In the genomic region with DNA sequence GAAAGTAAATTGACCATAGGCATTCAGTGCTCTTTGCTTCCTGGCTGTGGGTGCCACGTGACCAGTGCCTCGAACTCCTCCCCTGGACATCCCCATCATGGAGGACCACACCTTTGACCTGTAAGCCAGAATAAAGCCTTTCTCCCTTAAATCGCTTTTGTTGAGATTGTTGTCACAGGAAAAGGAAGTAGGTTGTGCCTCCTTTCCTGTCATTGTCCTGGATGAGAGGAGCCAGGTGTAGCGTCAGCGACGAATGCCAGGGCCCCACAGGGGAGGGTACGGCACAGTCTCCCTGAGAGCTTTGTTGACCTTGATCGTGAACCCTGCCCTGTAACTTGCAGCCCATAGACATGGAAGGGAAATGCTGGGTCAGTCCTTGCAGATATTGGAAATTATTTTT, we compare ENCODE assay signal across 11 mouse cellular contexts.
DNase-seq lines count a peak whose midpoint lies in the region; ATAC-seq and TF ChIP-seq lines count a peak whose summit lies in the region.
"Had no signal": no experiment of that assay in that cellular context is flagged by ENCODE, and none has a peak within 500 bp of the region (broad histone marks: within the 10 kb centered on the region; RNA-seq: fewer than 3 reads in every experiment).

No protein-coding gene starts in this region.

- peaks cover 3% of the 10 kb centered on the region for H3K4me1 ChIP-seq in lung, adult 2 months (ENCODE audit: control insufficient read depth, insufficient read depth, low read length)

- no peak overlapping the region for H3K4me3 ChIP-seq in lung, adult 2 months (replicated peaks; ENCODE audit: extremely low read depth, low read depth, low read length)
- H3K4me3 ChIP-seq: hindbrain, embryonic 10.5 days had no signal

- WGBS in lung, adult 2 months = 49% methylated on average over 8 of the region's 8 CpGs

- intact Hi-C loops in heart, postnatal 14 days (cut with DNase I) = no loop called here

- TF ChIP-seq CTCF in lung, adult 2 months (IDR thresholded peaks at IDR 0.05; ENCODE audit: insufficient read depth, low read length) = no peak

- ATAC-seq in granulocyte monocyte progenitor cell, adult 5-6 weeks (replicated peaks; ENCODE audit: poor library complexity, severe bottlenecking) = no peak
- ATAC-seq: intestine, embryonic 16.5 days had no signal

- peak; percentile 38 to 64 for DNase-seq in adrenal gland, adult (ENCODE audit: inconsistent age in 2 of 2, low spot score in 1 of 2)
- DNase-seq in adrenal gland, postnatal 4 days (ENCODE audit: low spot score in 2 of 2) = no peak
- peak; percentile 51 for DNase-seq in lung, postnatal 10 days
- DNase-seq in lung, adult 2 months = no peak
- peak; percentile 27 to 40 for DNase-seq in heart, postnatal 14 days
- DNase-seq in kidney, postnatal 36 days = peak; percentile 59 to 70
- no peak for DNase-seq in right cerebral cortex, adult 18-20 months
- DNase-seq: cerebellum, postnatal 36 days had no signal

- TF ChIP-seq POLR2A in lung, adult 2 months (IDR thresholded peaks at IDR 0.05; ENCODE audit: borderline replicate concordance, extremely low read depth, low read depth, low read length) = no peak

Comparison
In these comparisons a context has a peak if more than half of its experiments do, and no peak if none do; other contexts are left out.
1. DNase-seq: peak in adrenal gland, adult (2 of 2), lung, postnatal 10 days (single experiment), heart, postnatal 14 days (2 of 2) and kidney, postnatal 36 days (2 of 2); none in adrenal gland, postnatal 4 days (0 of 2), lung, adult 2 months (single experiment) and right cerebral cortex, adult 18-20 months (single experiment).